Comparison of ENCODE assay signal across 29 mouse cellular contexts in genomic region chr2:48373086-48373485, GRCm38 (mm10).
"Had no signal": no experiment of that assay in that cellular context is flagged by ENCODE, and none has a peak within 500 bp of the region (broad histone marks: within the 10 kb centered on the region; RNA-seq: fewer than 3 reads in every experiment).

No protein-coding gene starts in this region.

- H3K4me2 ChIP-seq: embryonic facial prominence, embryonic 12.5 days; embryonic facial prominence, embryonic 13.5 days; embryonic facial prominence, embryonic 15.5 days; forebrain, embryonic 12.5 days; forebrain, embryonic 13.5 days; forebrain, embryonic 15.5 days had no signal

- H3K36me3 ChIP-seq: embryonic facial prominence, embryonic 10.5 days; embryonic facial prominence, embryonic 12.5 days; embryonic facial prominence, embryonic 13.5 days; embryonic facial prominence, embryonic 15.5 days; forebrain, embryonic 10.5 days; forebrain, embryonic 12.5 days; forebrain, embryonic 15.5 days had no signal

- H3K27me3 ChIP-seq: embryonic facial prominence, embryonic 12.5 days; embryonic facial prominence, embryonic 13.5 days; embryonic facial prominence, embryonic 15.5 days; forebrain, embryonic 12.5 days; forebrain, embryonic 13.5 days; forebrain, embryonic 15.5 days had no signal

- H3K27ac ChIP-seq: embryonic facial prominence, embryonic 10.5 days; embryonic facial prominence, embryonic 12.5 days; embryonic facial prominence, embryonic 13.5 days; embryonic facial prominence, embryonic 15.5 days; forebrain, embryonic 10.5 days; forebrain, embryonic 12.5 days; forebrain, embryonic 13.5 days; forebrain, embryonic 15.5 days; gastrocnemius, adult 2 months; heart, adult 2 months had no signal

- H3K4me1 ChIP-seq: embryonic facial prominence, embryonic 10.5 days; embryonic facial prominence, embryonic 12.5 days; embryonic facial prominence, embryonic 13.5 days; embryonic facial prominence, embryonic 15.5 days; forebrain, embryonic 10.5 days; forebrain, embryonic 12.5 days; forebrain, embryonic 13.5 days; forebrain, embryonic 15.5 days had no signal

- H3K9me3 ChIP-seq: embryonic facial prominence, embryonic 10.5 days; embryonic facial prominence, embryonic 12.5 days; embryonic facial prominence, embryonic 13.5 days; embryonic facial prominence, embryonic 15.5 days; forebrain, embryonic 10.5 days; forebrain, embryonic 12.5 days; forebrain, embryonic 13.5 days; forebrain, embryonic 15.5 days had no signal

- H3K9ac ChIP-seq: embryonic facial prominence, embryonic 12.5 days; embryonic facial prominence, embryonic 13.5 days; embryonic facial prominence, embryonic 15.5 days; forebrain, embryonic 12.5 days; forebrain, embryonic 13.5 days; forebrain, embryonic 15.5 days; forebrain, postnatal 0 days had no signal

- H3K4me3 ChIP-seq: embryonic facial prominence, embryonic 10.5 days; embryonic facial prominence, embryonic 12.5 days; embryonic facial prominence, embryonic 13.5 days; embryonic facial prominence, embryonic 15.5 days; erythroblast, embryonic 14.5 days; forebrain, embryonic 10.5 days; forebrain, embryonic 12.5 days; forebrain, embryonic 13.5 days; forebrain, embryonic 15.5 days; gastrocnemius, adult 2 months; heart, adult 2 months had no signal

- ATAC-seq: forebrain, embryonic 13.5 days; forebrain, embryonic 14.5 days; forebrain, embryonic 15.5 days; forebrain, embryonic 16.5 days; forebrain, postnatal 0 days had no signal

- DNase-seq: cerebellum, adult 2 months; cerebellum, adult 8-10 months; cerebellum, adult 9-10 months; cerebellum, adult 9-11 months; cerebellum, postnatal 10 days; cerebellum, postnatal 14 days; cerebellum, postnatal 25 days; cerebellum, postnatal 36 days; embryo, embryonic 11 days; forebrain, postnatal 0 days; gastrocnemius, adult 2 months; gastrocnemius, postnatal 10 days; gastrocnemius, postnatal 14 days; gastrocnemius, postnatal 25 days; gastrocnemius, postnatal 36 days; heart, adult 11 months; heart, adult 18-20 months; heart, adult 2 months had no signal
